Mouse (Mus musculus) cerebellum, adult 11-12 months (tissue): ENCODE results near the gene Olfr229.
"Not testable (repeated sequence)": the region's sequence is repeated elsewhere in the genome, so short reads cannot be mapped to it uniquely, and the experiment has no call there.

Experiments
- DNase-seq: peaks from one replicate; pipeline ENCODE4 v3.0.0; 2022

The Olfr229 gene

DNA sequence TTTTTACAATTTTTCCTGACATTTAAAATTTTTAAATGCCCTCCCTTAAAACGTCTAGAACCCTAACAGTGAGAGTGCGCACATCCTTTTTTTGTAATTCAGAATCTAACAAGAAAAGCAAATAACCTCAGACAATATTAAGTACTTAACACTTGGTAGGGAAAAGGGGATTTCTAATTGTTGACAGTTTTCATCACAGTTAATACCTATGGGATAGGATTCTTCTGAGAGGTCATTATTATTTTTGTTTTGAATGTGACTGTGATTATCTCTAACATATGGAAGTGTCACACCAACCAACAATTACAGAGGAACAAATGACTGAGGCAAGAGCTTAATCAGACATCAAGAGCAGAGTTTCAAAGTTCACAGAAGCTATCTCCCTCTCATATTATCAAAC lies at the start of gene Olfr229:
Gene Olfr229 (plus strand): TSS at position 301 of the 400 bp plus-strand sequence.
- no peak for DNase-seq

DNA sequence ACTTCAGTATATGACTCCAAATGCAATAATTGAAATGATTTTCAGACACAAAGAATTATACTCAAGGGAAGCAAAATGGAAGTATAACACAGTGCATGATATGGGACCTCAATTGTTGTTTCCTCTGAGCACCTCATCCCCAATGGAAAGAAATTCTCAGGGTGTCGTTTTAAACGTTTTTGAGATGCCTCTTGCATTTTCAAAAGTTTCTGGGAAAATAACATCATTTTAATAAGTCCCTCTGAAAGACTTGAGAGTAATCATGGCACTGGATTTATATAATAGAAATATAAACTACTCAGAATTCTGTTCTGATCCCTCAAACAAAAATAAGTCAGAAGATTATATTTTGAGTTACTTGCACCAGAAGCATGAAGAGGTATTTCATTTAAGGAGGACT lies 41.0 kb upstream of the Olfr229 start, which contains the start of gene Olfr972:
Gene Olfr972 (plus strand): TSS at position 301 of the 400 bp plus-strand sequence.
- no peak for DNase-seq

DNA sequence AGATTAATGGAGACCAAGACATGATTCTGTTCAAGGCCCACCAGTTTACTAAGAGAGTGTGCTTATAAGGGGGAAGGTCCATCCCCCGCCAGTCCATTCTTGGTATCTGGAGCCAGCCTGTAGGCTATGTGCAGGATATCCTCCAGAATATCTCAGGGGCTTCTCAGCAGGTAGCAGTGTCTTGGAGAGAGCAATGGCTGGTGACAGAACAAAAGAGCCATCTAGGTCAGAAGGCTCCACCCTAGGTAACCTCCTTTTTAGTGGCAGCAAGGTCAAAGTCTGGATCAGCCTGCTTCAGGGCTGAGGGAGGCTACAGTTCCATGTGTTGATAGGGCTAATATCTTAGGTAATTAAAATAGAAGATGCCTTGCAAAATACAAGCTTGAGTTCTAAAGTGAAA lies 35.1 kb upstream of the Olfr229 start:
- DNase-seq = not testable (repeated sequence)

DNA sequence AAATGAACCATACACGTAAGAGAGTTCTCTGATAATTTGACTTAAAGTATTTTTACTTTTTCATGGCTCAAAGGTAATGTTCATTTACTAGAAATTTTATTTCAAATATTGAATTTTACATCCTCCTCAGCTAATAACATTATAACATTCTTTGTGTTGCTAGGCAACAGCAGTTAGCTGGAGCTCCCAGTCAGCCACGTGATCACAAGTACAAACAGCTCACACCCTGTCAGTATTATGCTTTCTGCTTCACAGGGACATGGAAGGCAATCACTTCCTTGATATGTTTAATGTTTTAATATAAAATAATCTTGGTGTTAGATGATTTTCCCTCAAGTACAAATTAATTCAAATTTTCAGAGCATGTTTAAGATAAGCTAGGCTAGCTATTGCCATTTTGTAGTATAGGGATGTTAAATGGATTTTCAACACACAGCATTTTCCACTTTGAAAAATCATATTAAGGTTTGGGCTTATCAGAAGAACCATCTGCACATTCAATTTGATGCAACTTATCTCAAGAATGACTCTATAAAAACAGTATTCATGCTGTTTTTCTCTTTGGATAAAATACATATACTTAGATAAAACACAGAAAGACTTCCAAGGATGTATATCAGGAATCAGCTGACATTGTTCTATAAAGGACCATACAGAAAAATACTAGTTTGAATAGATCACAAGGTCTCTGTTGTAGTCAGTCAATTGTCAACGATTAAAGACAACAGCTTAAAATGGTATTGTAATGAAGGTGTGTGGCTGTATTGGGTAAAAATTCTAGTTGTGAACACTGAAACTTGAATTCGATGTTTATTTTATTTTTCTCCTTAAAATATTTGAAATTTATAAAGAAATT lies 29.4 kb upstream of the Olfr229 start:
- DNase-seq = not testable (repeated sequence)

DNA sequence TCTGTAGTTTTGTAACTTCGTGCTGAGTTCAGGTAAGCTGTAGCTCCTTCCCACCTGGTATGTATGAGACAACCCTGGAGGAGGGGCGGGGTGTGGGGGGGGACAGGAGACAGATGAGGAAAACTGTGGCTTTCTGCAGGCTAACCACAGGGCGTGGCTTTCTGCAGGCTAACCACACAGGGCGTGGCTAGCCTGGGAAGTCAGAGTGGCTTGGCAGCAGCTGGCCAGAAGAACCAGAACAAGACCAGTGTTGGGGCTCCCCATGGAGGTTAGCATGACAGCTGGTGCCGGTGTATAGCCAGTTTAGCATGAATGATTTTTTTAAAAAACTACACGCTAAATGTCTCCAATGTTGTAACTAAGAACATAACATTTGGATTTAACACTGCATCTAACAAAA lies 2.0 kb upstream of the Olfr229 start:
- DNase-seq = no peak

DNA sequence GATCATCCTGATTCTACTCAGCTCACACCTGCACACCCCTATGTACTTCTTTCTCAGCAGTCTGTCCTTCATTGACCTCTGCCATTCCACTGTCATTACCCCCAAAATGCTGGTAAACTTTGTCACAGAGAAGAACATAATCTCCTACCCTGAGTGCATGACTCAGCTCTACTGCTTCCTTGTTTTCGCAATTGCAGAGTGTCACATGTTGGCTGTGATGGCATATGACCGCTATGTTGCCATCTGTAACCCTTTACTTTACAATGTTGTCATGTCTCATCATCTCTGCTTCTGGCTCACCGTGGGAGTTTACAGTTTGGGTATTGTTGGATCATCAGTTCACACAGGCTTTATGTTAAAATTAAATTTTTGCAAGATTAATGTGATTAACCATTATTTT lies 2.8 kb downstream of the Olfr229 start:
- no peak for DNase-seq

DNA sequence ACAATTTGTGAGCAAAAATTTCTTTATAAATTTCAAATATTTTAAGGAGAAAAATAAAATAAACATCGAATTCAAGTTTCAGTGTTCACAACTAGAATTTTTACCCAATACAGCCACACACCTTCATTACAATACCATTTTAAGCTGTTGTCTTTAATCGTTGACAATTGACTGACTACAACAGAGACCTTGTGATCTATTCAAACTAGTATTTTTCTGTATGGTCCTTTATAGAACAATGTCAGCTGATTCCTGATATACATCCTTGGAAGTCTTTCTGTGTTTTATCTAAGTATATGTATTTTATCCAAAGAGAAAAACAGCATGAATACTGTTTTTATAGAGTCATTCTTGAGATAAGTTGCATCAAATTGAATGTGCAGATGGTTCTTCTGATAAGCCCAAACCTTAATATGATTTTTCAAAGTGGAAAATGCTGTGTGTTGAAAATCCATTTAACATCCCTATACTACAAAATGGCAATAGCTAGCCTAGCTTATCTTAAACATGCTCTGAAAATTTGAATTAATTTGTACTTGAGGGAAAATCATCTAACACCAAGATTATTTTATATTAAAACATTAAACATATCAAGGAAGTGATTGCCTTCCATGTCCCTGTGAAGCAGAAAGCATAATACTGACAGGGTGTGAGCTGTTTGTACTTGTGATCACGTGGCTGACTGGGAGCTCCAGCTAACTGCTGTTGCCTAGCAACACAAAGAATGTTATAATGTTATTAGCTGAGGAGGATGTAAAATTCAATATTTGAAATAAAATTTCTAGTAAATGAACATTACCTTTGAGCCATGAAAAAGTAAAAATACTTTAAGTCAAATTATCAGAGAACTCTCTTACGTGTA lies 21.1 kb downstream of the Olfr229 start:
- DNase-seq = not testable (repeated sequence)

DNA sequence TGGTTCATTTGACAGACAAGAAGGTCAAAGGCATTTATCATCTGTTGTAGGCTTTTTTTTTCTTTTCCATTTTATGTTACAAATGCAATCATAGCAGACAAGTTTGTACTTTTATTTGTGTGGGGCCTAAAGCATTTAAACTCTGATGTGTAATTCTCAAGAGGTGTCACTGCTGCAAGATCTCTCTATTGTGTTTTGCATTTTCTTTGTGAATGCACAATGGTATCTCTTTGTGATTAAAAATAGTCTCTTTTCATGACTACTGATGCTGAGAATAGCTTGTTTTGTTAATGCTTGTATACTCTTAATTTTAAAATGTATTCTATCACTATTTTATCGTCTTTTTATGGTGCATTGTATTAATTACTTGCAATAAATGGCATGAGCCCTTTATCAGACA lies 21.7 kb downstream of the Olfr229 start:
- DNase-seq = not testable (repeated sequence)

DNA sequence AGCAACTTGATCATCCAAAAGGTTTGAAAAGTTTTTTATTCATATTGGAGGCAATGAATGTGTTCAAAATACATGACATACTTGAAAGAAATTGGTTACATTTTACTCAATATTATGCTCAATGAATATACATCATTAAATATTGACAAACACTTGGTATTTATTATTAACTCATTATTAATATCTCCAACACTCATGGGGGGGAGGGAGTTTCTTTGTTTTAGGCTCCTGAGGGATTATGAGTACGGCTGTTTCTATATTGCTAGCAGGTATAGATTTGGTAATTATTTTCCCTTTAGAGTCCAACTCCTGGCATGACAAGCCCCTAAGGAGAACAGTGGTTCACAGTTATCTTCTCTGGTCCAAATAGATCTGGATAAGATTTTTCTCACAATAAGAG lies 30.1 kb downstream of the Olfr229 start, which contains the start of gene Olfr974:
Gene Olfr974 (plus strand): TSS at position 301 of the 400 bp plus-strand sequence.
- DNase-seq = no peak

DNA sequence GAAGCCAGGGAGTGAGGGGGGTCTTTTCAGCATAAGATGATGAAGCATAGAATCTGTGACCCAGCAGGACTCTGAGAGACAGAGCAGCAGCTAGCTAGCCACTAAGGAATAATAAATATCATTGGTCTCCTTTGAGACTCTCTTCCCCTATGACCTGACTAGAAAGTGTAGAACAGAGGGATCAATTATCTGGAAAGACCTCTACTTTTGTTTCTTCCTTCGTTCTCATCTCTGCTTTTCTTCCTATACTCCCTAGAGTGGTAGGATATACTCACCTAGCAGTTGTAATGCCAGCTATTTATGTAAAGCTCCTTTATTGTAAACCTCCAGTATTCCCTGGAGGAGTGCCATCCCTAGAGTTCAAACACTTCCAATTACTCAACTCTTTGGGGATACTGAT lies 44.8 kb downstream of the Olfr229 start, which contains the start of gene Olfr975:
Gene Olfr975 (minus strand): TSS at position 101 of the 400 bp plus-strand sequence.
- DNase-seq = no peak

DNA sequence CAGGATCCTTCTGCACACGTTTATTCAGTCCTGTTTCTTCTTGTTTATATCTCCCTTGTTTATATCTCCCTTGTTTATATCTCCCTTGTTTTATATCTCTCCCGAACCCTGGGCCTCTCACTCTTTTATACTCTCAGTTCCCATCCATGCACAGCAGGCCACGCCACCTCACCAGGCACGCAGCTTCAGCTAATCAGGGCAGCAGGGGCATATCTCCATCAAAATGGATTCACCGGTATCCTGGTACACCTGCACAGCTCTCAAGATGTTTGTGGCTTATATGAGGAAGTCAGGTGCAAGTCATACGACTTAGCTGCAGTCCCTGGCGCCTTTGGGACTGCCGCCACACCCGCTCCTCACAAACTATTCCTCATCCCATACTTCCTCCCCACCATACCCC lies 53.9 kb downstream of the Olfr229 start, which contains the start of gene Olfr976:
Gene Olfr976 (minus strand): TSS at position 101 of the 400 bp plus-strand sequence.
- DNase-seq = not testable (repeated sequence)
